Mouse (Mus musculus): ENCODE results near the gene Actn2.

DNA sequence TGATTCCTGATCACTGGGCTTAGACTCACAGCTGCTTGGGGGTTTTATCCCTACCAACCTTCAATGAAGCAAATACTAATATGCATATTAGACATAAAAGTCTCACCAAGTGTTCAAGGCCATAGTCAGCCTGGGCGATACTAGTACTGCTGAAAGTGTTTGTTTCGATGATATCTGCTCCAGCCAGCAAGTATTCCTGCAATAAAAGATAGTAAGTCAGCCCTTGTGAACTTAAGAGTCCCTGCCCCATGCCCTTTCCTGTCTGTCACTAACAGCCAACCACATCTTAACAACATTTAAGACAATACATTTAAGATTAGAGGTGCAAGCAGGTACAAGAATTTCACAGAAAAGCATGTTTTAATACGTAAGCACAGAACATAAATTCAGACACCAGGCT lies 90.1 kb downstream of the Actn2 start:
- no peak for TF ChIP-seq POLR2A (IDR thresholded peaks at IDR 0.05; ENCODE audit: control insufficient read depth, extremely low read depth, insufficient read depth, low read length, poor library complexity)
- no peak for TF ChIP-seq CTCF (IDR thresholded peaks at IDR 0.05; ENCODE audit: borderline replicate concordance, control insufficient read depth, extremely low read depth, insufficient read depth, low read length, poor library complexity)

Measured in thymus, adult 2 months (tissue).